8 mouse cellular contexts compared by ENCODE assay signal in the genomic region with DNA sequence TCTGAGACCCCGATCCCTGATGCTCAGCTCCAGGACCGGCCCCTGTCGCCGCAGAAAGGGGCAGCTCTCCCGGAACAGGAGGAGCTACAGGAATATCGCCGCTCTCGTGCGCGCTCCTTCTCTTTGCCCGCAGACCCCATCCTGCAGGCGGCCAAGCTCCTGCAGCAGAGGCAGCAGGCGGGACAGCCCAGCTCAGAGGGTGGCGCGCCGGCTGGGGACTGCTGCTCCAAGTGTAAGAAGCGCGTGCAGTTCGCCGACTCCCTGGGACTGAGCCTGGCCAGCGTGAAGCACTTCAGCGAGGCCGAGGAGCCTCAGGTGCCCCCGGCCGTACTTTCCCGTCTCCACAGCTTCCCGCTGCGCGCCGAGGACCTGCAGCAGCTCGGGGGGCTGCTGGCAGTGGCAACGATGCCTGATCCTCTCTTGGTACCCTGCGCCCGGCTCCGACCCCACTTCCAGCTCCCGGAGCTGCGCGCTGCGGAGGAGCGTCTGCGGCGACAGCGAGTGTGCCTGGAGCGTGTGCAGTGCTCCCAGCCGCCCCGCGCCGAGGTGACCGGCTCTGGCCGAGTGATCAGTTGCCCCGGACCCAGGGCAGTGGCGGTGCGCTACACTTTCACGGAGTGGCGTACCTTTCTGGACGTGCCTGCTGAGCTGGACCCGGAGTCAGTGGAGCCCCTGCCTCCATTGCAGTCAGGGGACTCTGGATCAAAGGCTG. TPM values are rescaled to one million over a fixed set of nuclear protein-coding genes. Genes with fewer than 3 reads are reported as not detected.
DNase-seq lines count a peak whose midpoint lies in the region; ATAC-seq and TF ChIP-seq lines count a peak whose summit lies in the region.

No protein-coding gene starts in this region.

- peak overlapping the region; percentile 73 for H3K4me3 ChIP-seq in heart, embryonic 10.5 days
- H3K4me3 ChIP-seq in embryonic fibroblast, embryonic 13.5 days (ENCODE audit: insufficient read depth, low read length) = peak overlapping the region; percentile 52
- H3K4me3 ChIP-seq in hindbrain, embryonic 14.5 days (replicated peaks; ENCODE audit: low read length) = peak overlapping the region; percentile 67
- peak overlapping the region; percentile 70 for H3K4me3 ChIP-seq in lung, embryonic 16.5 days (ENCODE audit: low read length)

- no peaks in the 10 kb centered on the region for H3K36me3 ChIP-seq in heart, embryonic 10.5 days
- no peaks in the 10 kb centered on the region for H3K36me3 ChIP-seq in hindbrain, embryonic 14.5 days (replicated peaks; ENCODE audit: control insufficient read depth, insufficient read depth)
- no peaks in the 10 kb centered on the region for H3K36me3 ChIP-seq in lung, embryonic 16.5 days (ENCODE audit: control insufficient read depth, insufficient read depth, low read length)

- peak overlapping the region; percentile 57 for H3K9ac ChIP-seq in hindbrain, embryonic 14.5 days
- H3K9ac ChIP-seq in lung, embryonic 16.5 days (ENCODE audit: low read length) = peak overlapping the region; percentile 67

- ATAC-seq in hindbrain, embryonic 14.5 days (ENCODE audit: low FRiP score) = peak; percentile 74; the same call in 1 of the 2 replicates
- peak; percentile 85 for ATAC-seq in lung, embryonic 16.5 days (ENCODE audit: low read depth)

- H3K27ac ChIP-seq in heart, embryonic 10.5 days = peak overlapping the region; percentile 89
- no peak overlapping the region for H3K27ac ChIP-seq in embryonic fibroblast, embryonic 13.5 days (ENCODE audit: insufficient read depth, low read length)
- no peak overlapping the region for H3K27ac ChIP-seq in hindbrain, embryonic 14.5 days
- no peak overlapping the region for H3K27ac ChIP-seq in lung, embryonic 16.5 days (ENCODE audit: low read length)

- peak; percentile 85 for DNase-seq in heart, embryonic 10.5 days (ENCODE audit: low spot score)
- DNase-seq in heart, adult 8-10 months (ENCODE audit: low spot score) = no peak
- peak; percentile 67 for DNase-seq in R1 (ENCODE audit: low read depth, low spot score)
- DNase-seq in hindbrain, embryonic 14.5 days (ENCODE audit: low spot score) = no peak
- peak; percentile 9 for DNase-seq in retina, postnatal 7 days (ENCODE audit: low read depth, low spot score)
- no peak for DNase-seq in spleen, adult 18-20 months

- no peak for TF ChIP-seq POLR2A in embryonic fibroblast, embryonic 13.5 days (IDR thresholded peaks at IDR 0.05; ENCODE audit: low read depth, low read length)

- no peak for TF ChIP-seq CTCF in embryonic fibroblast, embryonic 13.5 days (IDR thresholded peaks at IDR 0.05; ENCODE audit: borderline replicate concordance, insufficient read depth, low read length)

- H3K4me2 ChIP-seq in hindbrain, embryonic 14.5 days (replicated peaks) = peak overlapping the region; percentile 100
- peak overlapping the region; percentile 99 for H3K4me2 ChIP-seq in lung, embryonic 16.5 days (ENCODE audit: low read depth, low read length)

- H3K4me1 ChIP-seq in heart, embryonic 10.5 days = peaks cover 25% of the 10 kb centered on the region
- no peaks in the 10 kb centered on the region for H3K4me1 ChIP-seq in embryonic fibroblast, embryonic 13.5 days (ENCODE audit: control insufficient read depth, insufficient read depth, low read length)
- H3K4me1 ChIP-seq in hindbrain, embryonic 14.5 days (replicated peaks; ENCODE audit: control insufficient read depth, insufficient read depth, low read length) = peaks cover 10% of the 10 kb centered on the region; the same call in 1 of the 2 replicates
- H3K4me1 ChIP-seq in lung, embryonic 16.5 days (replicated peaks; ENCODE audit: control insufficient read depth, insufficient read depth, low read length) = peaks cover 11% of the 10 kb centered on the region

- under 1% methylated on average over 57 of the region's 57 CpGs for WGBS in heart, embryonic 10.5 days
- under 1% methylated on average over 56 of the region's 57 CpGs for WGBS in hindbrain, embryonic 14.5 days
- under 1% methylated on average over 57 of the region's 57 CpGs for WGBS in lung, embryonic 16.5 days

- H3K27me3 ChIP-seq in heart, embryonic 10.5 days (ENCODE audit: insufficient read depth, poor library complexity, severe bottlenecking) = peaks cover 15% of the 10 kb centered on the region
- peaks cover 28% of the 10 kb centered on the region for H3K27me3 ChIP-seq in hindbrain, embryonic 14.5 days (ENCODE audit: control insufficient read depth, insufficient read depth, low read length)
- peaks cover 7% of the 10 kb centered on the region; the same call in 1 of the 2 replicates for H3K27me3 ChIP-seq in lung, embryonic 16.5 days (ENCODE audit: control insufficient read depth, insufficient read depth, low read depth, low read length)

- H3K9me3 ChIP-seq in heart, embryonic 10.5 days = no peaks in the 10 kb centered on the region
- H3K9me3 ChIP-seq in hindbrain, embryonic 14.5 days (ENCODE audit: control insufficient read depth, low read length) = no peaks in the 10 kb centered on the region
- H3K9me3 ChIP-seq in lung, embryonic 16.5 days (ENCODE audit: control insufficient read depth, low read length) = no peaks in the 10 kb centered on the region

RNA-seq across cellular contexts. Expression of a gene that starts 10.2 kb away (rescaled TPM):
- polyA plus RNA-seq in heart, embryonic 10.5 days (2016; fragmentation: Nextera tagmentation; extraction: Ambion mirVana) = 6.2 and 7.6 TPM in 2 replicates
- total RNA-seq in heart, adult 8-10 months (2022) = 1 to 10 TPM in 2 of 4 experiments, under 1 TPM in 2; 0.40 to 1.6 (median 0.98) TPM
- not detected in 2 replicates for polyA plus RNA-seq in embryonic fibroblast, embryonic 13.5 days (2011; ENCODE audit: insufficient read length, low read depth, missing spikeins)
- 0.25 TPM in 1 of 2 replicates, not detected in the other for polyA plus RNA-seq in hindbrain, embryonic 14.5 days (2014; fragmentation: Nextera tagmentation; extraction: Ambion mirVana)
- 0.88 and 0.94 TPM in 2 replicates for polyA plus RNA-seq in lung, embryonic 16.5 days (2015; fragmentation: Nextera tagmentation; extraction: Ambion mirVana)

Comparison
In these comparisons a context has a peak if more than half of its experiments do, and no peak if none do; other contexts are left out.
1. DNase-seq: peak in heart, embryonic 10.5 days (single experiment), R1 (single experiment) and retina, postnatal 7 days (single experiment); none in heart, adult 8-10 months (single experiment), hindbrain, embryonic 14.5 days (single experiment) and spleen, adult 18-20 months (0 of 2).
2. Peak in every context shown above with its lines, with median percentiles within 50 percentile points of each other: H3K4me3 ChIP-seq.